Mouse (Mus musculus): ENCODE results near the gene Stac2.

GRCm38 (mm10) chr11:98082745-98083144 lies 29.5 kb upstream of the Stac2 start:
- TF ChIP-seq CTCF (IDR thresholded peaks at IDR 0.05; ENCODE audit: insufficient read depth, low read length), result no peak
- TF ChIP-seq POLR2A (IDR thresholded peaks at IDR 0.05; ENCODE audit: borderline replicate concordance, extremely low read depth, low read depth, low read length), result no peak

Measured in lung, adult 2 months (tissue).